Mouse (Mus musculus): Measurements from ENCODE around the gene Osbp2.

DNA sequence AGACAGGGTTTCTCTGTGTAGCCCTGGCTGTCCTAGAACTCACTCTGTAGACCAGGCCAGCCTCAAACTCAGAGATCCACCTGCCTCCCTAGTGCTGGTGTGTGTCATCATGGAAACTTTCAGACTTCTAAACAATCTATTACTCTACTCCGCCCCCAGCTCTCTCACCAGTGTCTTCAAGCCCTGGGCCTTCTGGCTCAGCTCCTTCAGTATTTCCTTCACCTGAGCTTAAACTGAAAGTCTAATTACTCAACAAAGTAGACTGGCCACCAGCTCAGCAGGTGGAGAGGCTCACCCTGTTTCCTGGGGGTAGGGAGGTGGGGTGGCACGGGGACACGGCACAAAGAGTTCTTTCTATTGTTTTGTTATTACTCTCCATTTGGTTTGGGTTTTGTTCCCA is 38.8 kb upstream of the Osbp2 start:
- TF ChIP-seq EP300 (IDR thresholded peaks at IDR 0.05; ENCODE audit: insufficient read depth, low read depth, low read length) (no peak), CTCF (IDR thresholded peaks at IDR 0.05; ENCODE audit: low read depth, low read length) (no peak), POLR2A (IDR thresholded peaks at IDR 0.05; ENCODE audit: insufficient read depth, low read length) (no peak)
